Mouse (Mus musculus) MEL (cell line): ENCODE measurements around the gene Celf2. TPM values are rescaled to one million over a fixed set of nuclear protein-coding genes. Genes with fewer than 3 reads are reported as not detected.

ENCODE experiments used
- DNase-seq: peaks from one replicate; pipeline ENCODE4 v3.0.0; 2011; ENCODE audit warnings: low read depth, low spot score
- H3K27ac ChIP-seq: 2 replicates; pipeline ENCODE4 v1.5.1; 2012; ENCODE audit warnings: low read depth, mild to moderate bottlenecking, control low read depth, low read length, moderate library complexity; ENCODE audit not compliant: control insufficient read depth
- H3K27me3 ChIP-seq, 2 experiments: fragments of 150-350 bp in 1 of 2; sonication (generic) in 1 of 2; 2 replicates each; pipeline ENCODE4 v1.6.1; 2012; ENCODE audit warnings: low read length in 2 of 2, mild to moderate bottlenecking in 2 of 2, improper control_type of control experiment in 1 of 2, moderate library complexity in 1 of 2; ENCODE audit not compliant: insufficient read depth in 2 of 2, control insufficient read depth in 1 of 2
- H3K36me3 ChIP-seq, 2 experiments: 2 replicates each; pipeline ENCODE4 v1.6.1; 2012 to 2014; ENCODE audit warnings: low read length in 2 of 2, improper control_type of control experiment in 1 of 2, inconsistent platforms in 1 of 2, mild to moderate bottlenecking in 1 of 2; ENCODE audit not compliant: insufficient read depth in 2 of 2, control insufficient read depth in 1 of 2
- H3K4me1 ChIP-seq, 2 experiments: fragments of 150-350 bp in 1 of 2; sonication (generic) in 1 of 2; 2 replicates each; pipeline ENCODE4 v1.6.1; 2012; ENCODE audit warnings: low read length in 2 of 2, improper control_type of control experiment in 1 of 2, mild to moderate bottlenecking in 1 of 2; ENCODE audit not compliant: insufficient read depth in 2 of 2, control insufficient read depth in 1 of 2
- H3K4me3 ChIP-seq, 2 experiments: fragments of 150-350 bp in 1 of 2; sonication (generic) in 1 of 2; 2 replicates each; pipeline ENCODE4 v1.5.1; 2012; ENCODE audit warnings: low read depth in 2 of 2, low read length in 2 of 2, mild to moderate bottlenecking in 2 of 2, moderate library complexity in 2 of 2, control low read depth in 1 of 2, improper control_type of control experiment in 1 of 2; ENCODE audit not compliant: control insufficient read depth in 1 of 2, insufficient read depth in 1 of 2
- H3K79me2 ChIP-seq: 2 replicates; pipeline ENCODE4 v1.6.1; 2012; ENCODE audit warnings: mild to moderate bottlenecking, low read length, moderate library complexity; ENCODE audit not compliant: control insufficient read depth, poor library complexity, insufficient read depth
- H3K9ac ChIP-seq: 2 replicates; pipeline ENCODE4 v1.6.1; 2012; ENCODE audit warnings: low read depth, mild to moderate bottlenecking, control low read depth, low read length, moderate library complexity; ENCODE audit not compliant: control insufficient read depth, poor library complexity, severe bottlenecking
- H3K9me3 ChIP-seq: fragments of 150-350 bp; sonication (generic); replicated peaks from 2 replicates; pipeline ENCODE4 v1.6.1; 2012; ENCODE audit warnings: mild to moderate bottlenecking, low read length, improper control_type of control experiment, moderate library complexity; ENCODE audit not compliant: insufficient read depth
- BHLHE40 ChIP-seq: IDR thresholded peaks from 2 replicates; pipeline ENCODE4 v1.6.1; 2012; ENCODE audit warnings: low read depth, mild to moderate bottlenecking, inconsistent platforms, low read length, improper control_type of control experiment, borderline replicate concordance
- CHD1 ChIP-seq: IDR thresholded peaks from 2 replicates; pipeline ENCODE4 v1.6.1; 2012; ENCODE audit warnings: low read depth, mild to moderate bottlenecking, inconsistent platforms, low read length, improper control_type of control experiment
- CTCF ChIP-seq, 3 experiments: IDR thresholded peaks in 2 of 3; conservative IDR thresholded peaks in 1 of 3; 2 replicates each; pipeline ENCODE4 v1.5.1; 2011 to 2012; ENCODE audit warnings: low read length in 3 of 3, low read depth in 2 of 3, mild to moderate bottlenecking in 2 of 3, improper control_type of control experiment in 1 of 3, inconsistent platforms in 1 of 3, mixed read lengths in 1 of 3, moderate library complexity in 1 of 3; ENCODE audit not compliant: control insufficient read depth in 1 of 3, insufficient read depth in 1 of 3, poor library complexity in 1 of 3, severe bottlenecking in 1 of 3
- ETS1 ChIP-seq: IDR thresholded peaks from 2 replicates; pipeline ENCODE4 v1.6.1; 2012; ENCODE audit warnings: low read depth, mild to moderate bottlenecking, inconsistent platforms, low read length, improper control_type of control experiment, moderate library complexity
- GABPA ChIP-seq: IDR thresholded peaks from 2 replicates; pipeline ENCODE4 v1.6.1; 2012; ENCODE audit warnings: low read depth, mild to moderate bottlenecking, inconsistent platforms, low read length, improper control_type of control experiment, moderate library complexity
- GATA1 ChIP-seq: IDR thresholded peaks from 2 replicates; pipeline ENCODE4 v1.6.1; 2011; ENCODE audit warnings: low read depth, low read length, improper control_type of control experiment
- KAT2A ChIP-seq: conservative IDR thresholded peaks from 2 replicates; pipeline ENCODE4 v1.6.1; 2012; ENCODE audit warnings: low read depth, low read length, improper control_type of control experiment, inconsistent platforms
- MAX ChIP-seq: IDR thresholded peaks from 2 replicates; pipeline ENCODE4 v1.6.1; 2011; ENCODE audit warnings: low read length, improper control_type of control experiment
- MAZ ChIP-seq: IDR thresholded peaks from 2 replicates; pipeline ENCODE4 v1.6.1; 2012; ENCODE audit warnings: low read depth, mild to moderate bottlenecking, inconsistent platforms, low read length, improper control_type of control experiment
- MEF2A ChIP-seq: IDR thresholded peaks from 2 replicates; pipeline ENCODE4 v1.6.1; 2014; ENCODE audit warnings: low read depth, mild to moderate bottlenecking, inconsistent platforms, low read length, improper control_type of control experiment; ENCODE audit not compliant: poor library complexity, insufficient replicate concordance, severe bottlenecking; ENCODE audit errors: extremely low read depth
- MXI1 ChIP-seq: IDR thresholded peaks from 2 replicates; pipeline ENCODE4 v1.6.1; 2011; ENCODE audit warnings: mild to moderate bottlenecking, low read depth, low read length, improper control_type of control experiment
- NELFE ChIP-seq: IDR thresholded peaks from 2 replicates; pipeline ENCODE4 v1.6.1; 2011; ENCODE audit warnings: low read depth, low read length, improper control_type of control experiment
- NRF1 ChIP-seq: IDR thresholded peaks from 2 replicates; pipeline ENCODE4 v1.6.1; 2014; ENCODE audit warnings: low read depth, mild to moderate bottlenecking, inconsistent platforms, low read length, improper control_type of control experiment, moderate library complexity; ENCODE audit not compliant: poor library complexity, insufficient read depth, severe bottlenecking
- POLR2A ChIP-seq, 2 experiments: IDR thresholded peaks; 2 replicates each; pipeline ENCODE4 v1.6.1; 2011 to 2012; ENCODE audit warnings: low read length in 2 of 2, mild to moderate bottlenecking in 2 of 2, control low read depth in 1 of 2, improper control_type of control experiment in 1 of 2, low read depth in 1 of 2, moderate library complexity in 1 of 2; ENCODE audit not compliant: control insufficient read depth in 1 of 2, insufficient read depth in 1 of 2, poor library complexity in 1 of 2
- RCOR1 ChIP-seq: IDR thresholded peaks from 2 replicates; pipeline ENCODE4 v1.6.1; 2012; ENCODE audit warnings: low read depth, mild to moderate bottlenecking, inconsistent platforms, low read length, improper control_type of control experiment
- SIN3A ChIP-seq: IDR thresholded peaks from 2 replicates; pipeline ENCODE4 v1.6.1; 2012; ENCODE audit warnings: low read length, improper control_type of control experiment, inconsistent platforms
- TAL1 ChIP-seq: IDR thresholded peaks from 2 replicates; pipeline ENCODE4 v1.6.1; 2012; ENCODE audit warnings: mild to moderate bottlenecking, inconsistent platforms, low read length, moderate library complexity, mixed read lengths
- TBP ChIP-seq: IDR thresholded peaks from 2 replicates; pipeline ENCODE4 v1.8.0; 2011; ENCODE audit warnings: low read depth, low read length, improper control_type of control experiment
- TCF12 ChIP-seq: IDR thresholded peaks from 2 replicates; pipeline ENCODE4 v1.6.1; 2014; ENCODE audit warnings: low read depth, mild to moderate bottlenecking, inconsistent platforms, low read length, improper control_type of control experiment, moderate library complexity
- USF1 ChIP-seq: IDR thresholded peaks from 2 replicates; pipeline ENCODE4 v1.6.1; 2014; ENCODE audit warnings: low read depth, mild to moderate bottlenecking, inconsistent platforms, low read length, improper control_type of control experiment, moderate library complexity
- ZMIZ1 ChIP-seq: IDR thresholded peaks from 2 replicates; pipeline ENCODE4 v1.6.1; 2012; ENCODE audit warnings: low read depth, mild to moderate bottlenecking, inconsistent platforms, low read length, improper control_type of control experiment, moderate library complexity
- ZNF384 ChIP-seq: IDR thresholded peaks from 2 replicates; pipeline ENCODE4 v1.6.1; 2012; ENCODE audit warnings: low read depth, mild to moderate bottlenecking, inconsistent platforms, low read length, improper control_type of control experiment
- polyA plus RNA-seq, 2 experiments: library from polyadenylated mRNA; stranded (reverse) in 1 of 2; unstranded in 1 of 2; fragments of >175 nt in 1 of 2; fragments of >200 nt in 1 of 2; gene quantifications; 2 replicates each; pipeline versions ENCODE4 v1.2.1 to v1.2.4; 2012; ENCODE audit warnings: low replicate concordance in 2 of 2, low read depth in 1 of 2; ENCODE audit not compliant: insufficient read length in 2 of 2, insufficient read depth in 1 of 2, missing spikeins in 1 of 2
- total RNA-seq: library from RNA; depleted of rRNA; stranded (reverse); fragments of 300-350 nt; gene quantifications from 2 replicates; pipeline ENCODE4 v1.2.3, GENCODE M21; 2012

Celf2 gene
- total and polyA plus RNA-seq, 3 experiments, result 8.9 to 16.7 TPM; not detected in 1

DNA sequence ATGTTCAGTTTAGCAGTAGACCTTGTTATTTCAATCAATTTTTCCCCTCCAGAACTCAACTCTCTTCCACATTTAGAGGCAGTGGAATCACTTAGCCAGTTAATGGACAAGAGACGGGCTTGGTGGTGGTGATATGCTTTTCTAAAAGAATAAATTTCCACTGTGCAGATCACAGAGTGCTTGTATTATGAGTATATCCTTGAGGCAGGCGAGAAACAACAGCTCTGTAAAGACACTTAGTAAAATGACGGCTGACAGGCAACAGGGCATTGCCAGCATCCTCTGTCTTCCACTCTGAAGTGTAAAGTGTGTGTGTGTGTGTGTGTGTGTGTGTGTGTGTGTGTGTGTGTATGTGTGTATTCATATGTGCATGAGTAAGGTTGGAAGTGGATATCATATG is 362.1 kb downstream of the Celf2 start:
- no peak for DNase-seq

GRCm38 (mm10) chr2:7145541-7146043 is 363.8 kb downstream of the Celf2 start:
- no peaks in the 10 kb centered on the region for H3K27me3 ChIP-seq
- no peaks in the 10 kb centered on the region for H3K36me3 ChIP-seq
- no peak for DNase-seq
- H3K79me2 ChIP-seq, result no peaks in the 10 kb centered on the region
- no peaks in the 10 kb centered on the region for H3K4me1 ChIP-seq
- no peak overlapping the region for H3K4me3 ChIP-seq
- H3K27ac ChIP-seq, result no peak overlapping the region
- no peaks in the 10 kb centered on the region for H3K9me3 ChIP-seq
- TF ChIP-seq CTCF (IDR thresholded peaks at IDR 0.05 in 2 of 3, conservative IDR thresholded peaks at IDR 0.05 in 1 of 3; ENCODE audit: control insufficient read depth in 1 of 3, insufficient read depth in 1 of 3, low read depth in 2 of 3, low read length in 3 of 3, poor library complexity in 1 of 3, severe bottlenecking in 1 of 3) (no peak), ZMIZ1 (no peak), MAZ (no peak), SIN3A (no peak), TCF12 (no peak), KAT2A (no peak), GABPA (no peak), ETS1 (no peak), NELFE (no peak), USF1 (no peak), CHD1 (no peak), NRF1 (no peak), ZNF384 (no peak), MAX (no peak), MEF2A (no peak), RCOR1 (no peak), POLR2A (IDR thresholded peaks at IDR 0.05; ENCODE audit: control insufficient read depth in 1 of 2, insufficient read depth in 1 of 2, low read depth in 1 of 2, low read length in 2 of 2, poor library complexity in 1 of 2) (no peak)
- no peak overlapping the region for H3K9ac ChIP-seq

More for the DNA sequence above, 362.1 kb downstream of the Celf2 start:
- H3K27me3 ChIP-seq, result no peaks in the 10 kb centered on the region
- no peaks in the 10 kb centered on the region for H3K4me1 ChIP-seq
- no peaks in the 10 kb centered on the region for H3K79me2 ChIP-seq
- no peaks in the 10 kb centered on the region for H3K36me3 ChIP-seq
- no peak overlapping the region for H3K27ac ChIP-seq
- TF ChIP-seq GATA1, result no peak
- no peak for TF ChIP-seq MXI1
- TF ChIP-seq TAL1, result no peak
- TF ChIP-seq POLR2A (IDR thresholded peaks at IDR 0.05; ENCODE audit: control insufficient read depth in 1 of 2, insufficient read depth in 1 of 2, low read depth in 1 of 2, low read length in 2 of 2, poor library complexity in 1 of 2), result no peak
- no peak for TF ChIP-seq CHD1
- TF ChIP-seq ZNF384, result no peak
- TF ChIP-seq NRF1, result no peak
- no peak for TF ChIP-seq BHLHE40
- no peak for TF ChIP-seq ETS1
- no peak for TF ChIP-seq TBP
- no peak for TF ChIP-seq RCOR1
- no peak overlapping the region for H3K9ac ChIP-seq
- no peaks in the 10 kb centered on the region for H3K9me3 ChIP-seq
- H3K4me3 ChIP-seq, result no peak overlapping the region
